Mouse (Mus musculus) gastrocnemius, postnatal 4 days (tissue): Measurements from ENCODE around the gene Ppp2r3d. TPM values are rescaled to one million over a fixed set of nuclear protein-coding genes. Genes with fewer than 3 reads are reported as not detected.
"Not testable (repeated sequence)": the region's sequence is repeated elsewhere in the genome, so short reads cannot be mapped to it uniquely, and the experiment has no call there.

Experiments used
- DNase-seq, 2 experiments: peaks; one replicate each; pipeline ENCODE4 v3.0.0; 2021 to 2022; ENCODE audit warnings: low spot score in 2 of 2, mixed read lengths in 2 of 2
- long read RNA-seq, 2 experiments: library from polyadenylated mRNA; stranded (forward); transcript quantifications; one replicate each; pipeline ENCODE4 v2.0.0; 2021
- total RNA-seq, 2 experiments: library from RNA; stranded (reverse); gene quantifications; 2 replicates each; pipeline ENCODE4 v1.2.3; 2021

Ppp2r3d gene
- total RNA-seq = 100 to 1,000 TPM; 139 to 147 TPM
- long read RNA-seq, experiment 1, partial matches to known transcripts = 0 of 1 reads
- long read RNA-seq, experiment 1, other reads (novel, unspliced or antisense) = 0 of 1 reads
- long read RNA-seq, experiment 2, partial matches to known transcripts = 0 of 3 reads
- long read RNA-seq, experiment 2, other reads (novel, unspliced or antisense) = 0 of 3 reads

GRCm38 (mm10) chr9:124476096-124476902 lies at the start of gene Ppp2r3d:
TSS of gene Ppp2r3d (minus strand) at chr9:124476898.
- no peak for DNase-seq

- not testable (repeated sequence) for DNase-seq
Measured at GRCm38 (mm10) chr9:124493693-124494092, 17.0 kb upstream of the Ppp2r3d start, which contains the start of gene Gm21836. TSS of gene Gm21836 (minus strand) at chr9:124493793.

DNA sequence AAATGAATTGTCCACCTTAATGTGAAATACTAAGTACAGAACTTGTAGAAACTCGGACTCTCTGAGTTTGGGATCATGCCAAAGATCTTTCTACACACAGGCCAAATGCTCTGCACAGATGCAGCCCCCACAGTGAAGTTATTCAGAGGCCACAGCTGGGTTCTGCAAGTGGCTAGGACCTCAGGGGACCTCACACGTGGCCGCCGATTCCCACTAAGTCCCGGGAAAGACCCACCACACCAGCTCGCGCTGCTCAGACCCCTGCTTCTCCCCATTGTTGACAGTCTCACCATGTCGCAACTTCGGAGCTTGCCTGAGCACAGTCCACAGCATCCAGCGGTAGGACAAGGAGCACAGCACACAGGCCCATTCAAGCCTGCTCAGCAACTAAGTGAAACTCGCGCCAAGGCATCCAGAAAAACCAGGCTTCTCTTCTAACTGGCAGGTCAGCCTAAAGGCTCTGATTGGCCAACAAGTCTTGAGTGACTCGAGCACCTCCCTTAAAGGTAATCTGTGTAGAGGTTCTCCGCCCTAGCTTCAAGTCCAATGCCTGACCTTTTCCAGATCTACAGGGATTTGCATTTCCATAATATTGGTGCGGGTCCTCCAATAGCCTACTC lies 3.8 kb upstream of the Ppp2r3d start:
- not testable (repeated sequence) for DNase-seq

- DNase-seq = no peak
Measured at GRCm38 (mm10) chr9:124478081-124478480, 1.4 kb upstream of the Ppp2r3d start.

GRCm38 (mm10) chr9:124475689-124476088 lies 1.0 kb downstream of the Ppp2r3d start:
- DNase-seq = no peak

DNA sequence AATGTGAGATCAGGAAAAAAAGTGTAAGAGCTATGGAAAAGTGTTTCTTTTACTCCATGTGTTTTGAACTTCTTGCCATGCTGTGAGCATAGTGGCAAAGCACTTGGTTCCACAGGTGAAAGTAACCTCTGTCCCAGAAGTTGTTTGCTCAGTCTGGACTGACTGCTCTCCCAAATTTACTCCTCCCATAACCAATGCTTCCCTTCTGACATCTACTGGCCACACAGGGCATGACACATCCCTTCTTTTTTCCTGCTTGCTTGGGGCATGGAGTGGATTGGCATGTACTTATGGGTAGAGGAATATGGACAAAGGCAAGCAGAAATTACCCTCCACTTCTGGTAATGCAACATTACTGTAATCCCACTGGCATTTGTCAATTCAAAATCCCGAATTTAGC lies 20.1 kb downstream of the Ppp2r3d start:
- DNase-seq = no peak

DNA sequence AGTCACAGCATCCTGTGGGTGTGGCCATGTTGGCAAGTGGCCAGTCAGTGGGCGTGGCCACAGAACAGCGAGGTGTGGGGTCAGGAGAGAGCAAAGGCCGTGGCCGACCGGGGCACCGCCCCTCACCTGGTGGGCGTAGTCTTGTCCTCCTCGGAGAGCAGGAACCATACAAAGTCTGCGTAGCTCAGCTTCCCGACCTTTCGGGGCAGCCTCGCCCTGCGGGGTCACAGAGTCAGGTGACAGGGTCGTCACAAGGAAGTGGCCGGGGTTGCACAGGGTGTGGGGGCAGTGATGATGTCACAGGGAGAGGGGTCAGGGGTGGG lies 34.2 kb downstream of the Ppp2r3d start:
- peak; percentile 24 for DNase-seq

- peak; percentile 19 to 30 for DNase-seq
Measured at GRCm38 (mm10) chr9:124441681-124442532, 34.8 kb downstream of the Ppp2r3d start.

- DNase-seq = peak in 1 of 2 experiments; percentile 22
Measured at GRCm38 (mm10) chr9:124440724-124441045, 36.0 kb downstream of the Ppp2r3d start.

- peak; percentile 21 to 27 for DNase-seq
Measured at GRCm38 (mm10) chr9:124439848-124440723, 36.6 kb downstream of the Ppp2r3d start.

DNA sequence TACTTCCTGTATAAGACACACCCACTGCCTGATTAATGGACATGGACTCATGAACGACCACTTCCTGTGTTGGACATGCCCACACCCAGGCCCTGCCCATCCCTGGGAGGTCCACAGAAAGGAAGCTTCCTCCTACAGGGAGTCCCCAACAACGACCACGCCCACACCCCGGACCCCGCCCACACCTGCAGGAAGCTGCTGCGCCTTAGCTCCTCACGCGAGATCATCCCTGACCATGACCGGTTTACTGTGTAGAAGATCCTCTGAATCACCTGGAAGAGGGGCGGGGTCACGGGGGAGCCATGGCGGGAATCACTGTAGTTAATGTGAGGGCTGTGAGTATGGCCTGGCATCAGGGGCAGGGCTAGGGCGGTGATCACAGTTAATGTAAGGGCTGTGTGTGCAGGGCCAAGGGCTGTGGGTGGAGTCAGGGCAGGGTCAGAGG lies 37.3 kb downstream of the Ppp2r3d start:
- peak in 1 of 2 experiments; percentile 19 for DNase-seq

DNA sequence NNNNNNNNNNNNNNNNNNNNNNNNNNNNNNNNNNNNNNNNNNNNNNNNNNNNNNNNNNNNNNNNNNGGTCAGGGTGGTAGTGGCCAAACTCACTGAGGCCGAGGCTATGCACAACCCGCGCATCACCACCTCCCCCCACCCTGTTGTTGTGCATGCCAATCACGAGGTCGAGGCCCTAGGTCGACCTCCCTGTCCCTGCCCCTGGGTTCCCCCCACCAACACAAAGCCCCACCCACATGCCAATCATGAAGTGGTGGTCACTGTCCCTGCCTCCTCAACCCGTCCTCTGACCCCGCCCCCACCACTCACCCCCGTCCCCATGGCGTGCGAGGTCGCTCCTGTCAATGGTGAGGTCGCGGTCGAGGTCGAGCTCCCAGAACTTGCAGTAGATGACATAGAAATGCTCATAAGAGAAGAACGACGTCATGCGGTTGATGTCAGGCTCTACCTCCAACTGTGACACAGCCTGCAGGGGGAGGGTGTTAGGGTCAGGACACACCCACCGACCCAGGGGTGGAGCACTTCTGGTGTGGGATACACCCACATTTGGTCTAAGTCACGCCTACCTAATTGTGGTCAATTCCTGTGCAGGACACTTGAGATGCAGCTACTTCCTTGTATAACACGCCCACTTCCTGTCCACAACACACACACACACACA lies 37.9 kb downstream of the Ppp2r3d start:
- peak; percentile 15 to 18 for DNase-seq

GRCm38 (mm10) chr9:124425411-124425885 lies 51.2 kb downstream of the Ppp2r3d start:
- DNase-seq = peak; percentile 95

GRCm38 (mm10) chr9:124424542-124425410 lies 51.9 kb downstream of the Ppp2r3d start:
- peak; percentile 99 for DNase-seq

DNA sequence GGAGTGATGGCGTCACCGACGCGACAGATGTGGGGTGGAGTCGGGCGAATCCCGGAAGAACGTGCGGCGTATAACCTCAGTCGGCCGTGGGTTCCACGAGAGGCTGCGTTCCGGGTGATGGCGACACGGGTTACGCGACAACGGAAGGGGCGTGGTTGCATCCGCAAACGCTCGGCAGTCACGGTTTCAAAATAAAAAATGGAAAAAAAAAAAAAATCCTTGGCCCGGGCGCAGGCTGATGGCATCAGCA lies 52.5 kb downstream of the Ppp2r3d start:
- DNase-seq = no peak

GRCm38 (mm10) chr9:124423552-124424291 lies 53.0 kb downstream of the Ppp2r3d start:
- peak; percentile 92 to 99 for DNase-seq

GRCm38 (mm10) chr9:124422900-124423551 lies 53.7 kb downstream of the Ppp2r3d start:
- peak; percentile 94 to 98 for DNase-seq

DNA sequence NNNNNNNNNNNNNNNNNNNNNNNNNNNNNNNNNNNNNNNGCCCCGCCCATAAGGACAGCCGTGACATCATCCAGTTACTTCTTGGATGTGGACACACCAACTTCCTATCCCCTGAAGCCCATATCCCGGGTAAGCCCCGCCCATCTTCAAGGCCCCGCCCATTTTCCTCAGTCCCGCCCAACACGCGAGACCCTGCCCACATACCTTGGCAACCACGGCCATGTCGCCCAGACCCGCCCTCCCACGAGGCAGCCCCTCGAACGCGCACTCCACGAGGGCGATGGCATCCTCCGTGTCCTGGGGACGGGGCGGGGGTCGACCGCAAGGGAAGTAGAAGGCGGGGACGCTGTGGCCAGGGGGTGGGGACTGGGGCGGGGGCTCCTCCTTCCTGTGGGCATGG lies 54.3 kb downstream of the Ppp2r3d start:
- peak; percentile 61 to 72 for DNase-seq
